Mouse (Mus musculus): ENCODE data around the gene Slc39a3.

DNA sequence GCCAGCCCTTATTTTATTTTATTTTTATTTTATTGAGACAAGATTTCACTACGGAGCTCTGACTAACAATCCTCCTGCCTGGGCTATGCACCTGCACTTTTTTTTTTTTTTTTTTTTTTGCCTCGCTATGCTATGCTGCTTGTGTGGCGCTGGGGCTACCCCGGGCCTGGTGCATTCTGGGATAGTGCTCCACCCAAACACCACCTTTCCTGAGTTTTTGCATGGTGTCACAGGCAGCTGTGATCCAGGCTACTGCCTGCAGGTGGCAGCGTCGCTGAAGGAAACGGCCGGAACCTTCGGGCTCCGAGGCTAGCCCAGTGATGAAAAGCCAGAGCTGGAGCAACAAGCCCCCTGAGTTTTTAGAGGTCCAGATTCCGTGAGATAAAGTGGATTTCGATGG is 38.4 kb downstream of the Slc39a3 start:
- TF ChIP-seq CTCF (IDR thresholded peaks at IDR 0.05): peak; percentile 75
- TF ChIP-seq POLR2A (IDR thresholded peaks at IDR 0.05; ENCODE audit: insufficient read depth, low read depth, low read length): no peak
